Mouse (Mus musculus): ENCODE data around the gene Ciao2a. TPM values are rescaled to one million over a fixed set of nuclear protein-coding genes. Genes with fewer than 3 reads are reported as not detected.

Gene Ciao2a
- polyA plus RNA-seq, 2 experiments from 2014 or later, result 180 to 193 TPM

DNA sequence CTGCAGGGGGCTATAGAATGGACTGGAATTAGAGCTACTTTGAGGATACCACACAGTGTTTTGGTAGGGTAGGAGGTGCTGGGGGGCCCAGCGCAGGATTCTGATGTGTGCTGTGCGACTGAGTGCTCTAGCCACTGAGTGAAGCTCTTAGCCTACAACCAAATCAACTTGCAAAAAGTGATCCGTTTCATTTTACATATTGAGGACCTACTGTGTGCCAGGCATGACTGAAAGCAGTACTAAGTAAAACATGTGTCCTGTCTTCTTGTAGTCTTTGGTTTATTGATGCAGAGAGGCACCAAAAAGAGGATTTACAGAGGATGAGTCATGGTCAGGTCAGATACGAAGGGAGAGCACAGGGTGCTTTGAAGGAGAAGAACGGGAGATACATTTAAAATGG, 40.8 kb downstream of the Ciao2a start:
- ATAC-seq, result no peak

DNA sequence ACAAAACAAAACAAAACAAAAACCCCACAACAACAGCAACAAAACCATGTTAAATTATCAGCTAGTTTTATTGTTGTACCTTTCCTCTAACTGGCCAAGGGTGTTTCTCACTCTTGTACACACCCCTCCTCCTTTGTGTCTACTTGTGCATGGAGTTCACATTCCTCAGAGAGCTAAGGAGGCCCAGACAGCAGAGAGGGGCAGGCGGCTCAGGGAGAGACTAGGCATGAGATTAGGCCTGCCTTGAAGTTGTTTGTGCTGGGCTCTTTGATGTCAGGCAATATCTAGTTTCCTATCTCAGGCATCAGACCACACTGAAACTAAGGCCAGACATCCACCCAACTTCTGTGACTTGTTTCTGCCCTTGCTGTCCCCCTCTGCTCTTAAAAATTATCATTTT, 41.8 kb downstream of the Ciao2a start:
- no peak for ATAC-seq

DNA sequence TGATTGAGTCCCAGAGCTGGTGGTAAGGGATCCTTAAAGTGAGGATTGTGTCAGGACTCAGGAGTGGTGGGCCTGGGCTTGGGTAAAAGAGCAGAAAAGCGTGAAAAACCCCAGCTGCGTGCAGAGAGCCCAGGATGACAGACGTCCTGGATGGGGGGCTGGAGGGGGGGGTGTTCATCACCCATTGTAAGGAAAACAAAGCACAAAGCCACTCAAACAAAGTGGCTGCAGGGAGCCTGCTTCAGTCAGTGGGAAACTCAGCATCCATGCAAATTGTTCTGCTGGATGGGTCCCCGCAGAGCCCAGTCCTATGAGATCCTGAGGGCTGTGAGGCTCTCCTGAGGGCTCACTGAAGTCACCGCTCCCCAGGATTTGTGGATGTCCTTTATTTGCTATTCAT, 44.1 kb downstream of the Ciao2a start:
- no peak for ATAC-seq

DNA sequence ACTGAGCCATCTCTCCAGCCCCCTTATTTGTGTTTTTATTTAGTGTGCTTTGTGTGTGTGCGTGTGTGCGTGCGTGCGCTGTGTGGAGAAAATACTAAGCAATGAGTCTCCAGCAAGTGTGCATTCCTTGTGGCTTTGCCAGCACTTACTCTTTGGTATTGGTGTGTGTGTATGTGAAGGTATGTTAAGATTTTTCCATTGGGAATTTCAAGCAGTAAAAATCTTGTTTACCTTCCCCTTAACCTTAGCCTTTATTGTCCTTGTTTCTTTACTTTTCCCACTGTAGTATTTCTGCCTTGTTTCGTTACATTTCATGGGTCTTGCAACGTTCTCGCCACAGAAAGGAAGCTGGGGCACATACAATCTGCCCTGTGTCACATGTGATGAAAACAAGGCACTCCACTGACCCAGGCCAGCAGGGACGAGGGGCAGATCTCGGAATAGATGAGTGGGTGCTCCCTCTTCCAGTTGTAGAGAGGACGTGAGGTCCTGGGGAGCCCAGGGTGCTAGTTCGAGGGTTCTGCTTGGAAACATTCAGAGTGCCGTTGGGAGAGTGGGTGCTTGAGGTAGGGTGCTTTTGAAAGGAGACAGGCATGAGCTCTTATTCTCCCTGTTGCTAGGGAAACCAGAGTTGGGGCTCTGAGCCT, 45.0 kb downstream of the Ciao2a start:
- ATAC-seq, result no peak

DNA sequence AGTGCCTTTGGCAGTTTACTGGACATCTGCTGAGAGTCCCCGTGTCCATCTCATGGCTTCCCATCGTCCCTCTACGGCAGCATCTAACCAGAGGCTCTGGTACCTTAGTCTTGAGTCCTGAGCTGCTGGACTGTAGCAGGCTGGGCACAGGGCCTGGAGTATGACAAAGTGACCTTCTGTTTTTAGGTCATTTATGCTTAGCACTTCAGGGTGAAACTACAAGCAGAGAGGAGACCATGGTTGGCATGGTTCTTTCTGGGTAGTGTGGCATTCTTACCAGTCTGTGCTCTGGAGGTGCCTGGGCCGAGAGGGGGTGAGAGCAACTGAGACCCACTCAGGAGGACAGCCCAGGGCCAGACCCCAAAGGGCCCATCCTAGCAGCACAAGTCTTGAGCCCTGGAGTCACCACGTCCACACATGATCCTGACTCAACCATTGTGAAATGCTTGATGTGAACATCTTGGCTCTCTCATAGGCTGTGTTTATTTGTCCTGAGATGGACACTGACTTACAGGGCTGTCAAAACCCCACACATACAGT, 47.0 kb downstream of the Ciao2a start:
- no peak for ATAC-seq

DNA sequence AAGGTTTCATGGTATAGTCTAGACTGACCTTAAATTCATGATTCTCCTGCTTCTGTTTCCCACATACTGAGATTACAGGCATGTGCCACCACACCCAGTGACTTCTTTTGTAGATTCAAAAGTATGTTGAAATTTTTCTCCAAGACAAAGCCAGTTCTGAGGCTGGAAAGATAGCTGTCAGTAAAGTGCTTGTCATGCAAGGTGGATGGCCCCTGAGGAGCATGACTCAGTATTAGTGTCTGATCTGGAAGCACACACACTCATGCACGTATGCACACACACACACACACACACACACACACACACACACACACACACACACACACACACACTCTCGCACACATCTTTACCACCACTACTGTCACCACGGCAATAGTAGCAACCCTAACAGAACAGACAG, 48.6 kb downstream of the Ciao2a start:
- no peak for ATAC-seq

DNA sequence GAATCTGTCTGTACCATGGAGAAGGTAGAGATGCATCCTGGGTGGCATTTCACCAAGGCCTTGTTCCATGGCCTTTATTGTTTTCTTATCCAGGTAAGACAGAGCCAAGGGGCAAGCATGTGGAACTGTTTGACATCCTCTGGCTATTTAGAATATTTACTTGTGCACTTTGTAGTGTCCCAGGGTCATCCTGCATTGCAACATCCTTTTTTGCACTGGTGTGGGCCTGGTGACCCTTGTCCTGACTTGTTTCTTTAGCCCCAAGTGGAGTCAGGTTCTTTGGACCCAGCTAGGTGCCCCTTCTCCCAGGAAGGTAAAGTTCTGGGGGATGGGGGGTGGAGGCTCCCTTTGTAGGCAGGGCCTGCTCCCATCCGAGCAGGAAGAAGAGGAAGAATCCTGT, 51.6 kb downstream of the Ciao2a start:
- no peak for ATAC-seq

DNA sequence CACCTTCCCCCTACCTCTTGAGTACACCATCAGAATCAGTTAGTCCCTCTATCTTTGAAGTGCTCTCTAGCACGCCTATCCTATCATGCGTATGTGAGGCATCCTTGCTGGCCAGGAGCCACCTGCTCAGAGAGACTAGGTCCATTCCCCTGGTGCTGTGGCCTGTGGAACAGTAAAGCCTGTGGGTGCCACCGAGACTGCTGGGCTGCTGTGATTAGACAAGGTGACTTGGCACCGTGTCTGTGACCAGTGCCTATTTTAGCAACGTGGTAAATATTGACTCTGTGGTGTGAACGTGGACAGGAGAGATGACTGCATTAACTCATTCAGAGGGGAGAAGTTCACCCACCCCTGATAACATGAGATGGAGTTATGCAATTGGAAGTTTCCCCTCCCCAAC, 53.4 kb downstream of the Ciao2a start:
- no peak for ATAC-seq

DNA sequence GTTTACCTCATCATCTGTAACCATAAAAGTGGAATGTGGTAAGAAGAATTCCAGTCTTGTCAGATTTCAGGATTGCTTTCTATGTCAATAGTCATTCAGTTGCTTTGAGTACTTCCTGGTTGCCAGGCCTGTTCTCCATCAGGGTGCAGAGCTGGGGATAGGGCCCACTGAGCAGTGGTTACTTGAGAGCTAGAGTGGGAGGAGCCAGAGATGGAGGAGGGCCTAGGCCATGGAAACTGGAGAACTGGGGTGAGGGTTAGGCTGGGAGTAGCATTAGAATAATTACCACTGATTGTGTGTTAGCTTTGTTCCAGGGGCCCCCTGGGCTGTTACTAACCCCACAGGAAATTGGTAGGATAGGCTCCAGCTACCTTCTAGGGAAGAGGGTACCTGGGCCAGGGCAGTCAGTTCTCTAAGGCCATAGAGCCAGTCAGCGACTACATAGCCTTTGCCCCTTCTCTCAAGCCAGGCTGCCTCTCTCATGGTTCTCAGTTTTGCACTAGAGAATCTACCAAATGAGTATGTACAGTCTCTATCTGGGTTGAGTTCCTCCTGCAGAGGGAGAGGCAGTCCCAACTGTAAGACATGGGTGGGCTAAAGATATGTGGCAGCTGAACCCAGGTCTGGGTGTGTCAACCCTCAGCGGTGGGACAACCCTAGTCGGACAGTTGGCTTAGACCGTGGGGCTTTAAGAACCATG, 54.9 kb downstream of the Ciao2a start:
- no peak for ATAC-seq

DNA sequence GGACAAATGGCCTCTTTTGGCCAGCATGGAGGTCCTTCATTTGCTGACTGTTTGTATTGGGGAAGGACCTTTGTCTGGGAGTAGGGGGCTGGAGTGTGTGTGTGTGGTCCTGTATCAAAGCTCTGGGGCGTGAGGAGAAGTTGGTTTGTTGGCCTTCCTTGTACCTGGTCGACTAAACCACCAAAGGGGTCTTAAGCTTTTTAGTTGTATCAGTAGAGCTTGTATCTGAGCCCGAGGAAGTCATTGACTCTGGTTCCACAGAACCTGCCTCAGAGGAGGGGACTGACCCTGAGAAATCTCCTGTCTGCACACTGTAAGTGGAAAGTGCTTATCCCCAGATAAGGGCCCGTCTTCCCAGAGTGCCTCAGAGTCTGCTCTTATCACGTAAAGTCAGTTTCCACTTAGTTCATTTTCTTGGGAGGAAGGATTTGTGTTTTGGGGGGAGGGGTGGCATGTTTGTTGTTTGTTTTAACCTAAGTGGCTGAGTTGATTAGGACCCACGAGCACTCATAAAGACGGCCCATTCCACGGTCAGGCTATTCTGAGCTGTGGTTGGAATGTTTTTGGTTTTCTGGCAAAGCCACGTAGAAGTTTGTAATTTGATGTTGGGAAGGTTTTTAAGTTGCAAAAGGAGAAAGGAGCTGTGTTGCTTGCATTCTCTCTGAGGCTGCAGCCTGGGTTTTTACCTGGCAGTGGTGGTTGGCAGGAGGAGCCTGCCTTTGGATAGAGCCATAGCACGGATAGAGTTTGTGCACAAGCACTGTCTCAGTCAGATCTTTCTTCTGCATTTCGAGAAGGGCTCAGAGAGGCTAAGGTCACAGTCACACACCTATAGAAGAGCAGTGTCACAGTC, 55.6 kb downstream of the Ciao2a start:
- no peak for ATAC-seq

DNA sequence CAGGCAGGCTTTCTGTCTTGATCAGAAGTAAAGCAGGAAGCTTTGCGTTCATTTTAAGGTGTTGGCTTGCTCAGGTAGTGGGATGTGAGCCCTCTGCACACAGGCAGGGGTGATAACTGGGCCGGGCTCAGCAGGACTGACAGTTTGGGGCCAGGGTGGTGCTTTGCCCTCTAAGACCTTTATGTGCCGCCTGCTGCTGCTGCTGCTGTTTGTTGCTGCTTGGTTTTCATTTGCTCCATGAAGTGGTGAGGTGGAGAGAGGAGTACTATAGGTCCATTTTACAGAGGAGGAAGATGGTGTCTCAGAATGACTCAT, 56.2 kb downstream of the Ciao2a start:
- no peak for ATAC-seq

DNA sequence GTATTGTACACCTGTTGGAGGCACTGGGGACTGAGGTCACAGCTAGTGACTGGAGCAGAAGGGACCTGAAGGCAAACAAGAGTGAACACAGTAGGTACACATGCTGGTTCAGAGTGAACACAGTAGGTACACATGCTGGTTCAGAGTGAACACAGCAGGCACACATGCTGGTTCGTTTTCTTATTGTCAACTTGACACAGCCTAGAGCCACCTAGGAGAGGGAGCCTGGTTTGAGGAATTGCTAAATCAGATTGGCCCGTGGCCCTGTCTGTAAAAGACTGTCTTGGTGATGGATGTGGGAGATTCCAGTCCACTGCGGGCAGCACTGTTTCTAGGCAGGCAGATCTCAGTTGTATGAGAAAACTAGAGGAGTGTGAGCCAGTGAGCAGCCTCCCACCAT, 56.6 kb downstream of the Ciao2a start:
- ATAC-seq, result no peak

DNA sequence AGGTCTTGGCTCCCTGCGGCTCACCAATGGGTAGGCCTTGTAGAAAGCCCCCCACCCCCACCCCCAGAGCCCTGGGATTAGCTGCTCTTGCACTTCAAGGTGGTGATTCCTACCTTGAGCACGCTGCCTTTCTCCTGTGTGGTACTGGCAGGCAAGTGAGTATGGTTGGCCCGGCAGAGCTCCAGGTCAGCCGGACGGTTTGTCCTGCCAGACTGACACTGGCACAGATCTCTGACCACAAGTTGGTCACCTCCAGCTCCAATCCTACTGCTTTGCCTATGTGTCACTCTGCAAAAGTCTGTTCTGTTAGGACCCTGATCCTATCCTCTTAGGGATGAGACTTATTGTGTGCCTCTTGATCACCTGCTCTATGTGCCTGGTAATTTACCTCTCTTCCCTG, 58.2 kb downstream of the Ciao2a start:
- no peak for ATAC-seq

DNA sequence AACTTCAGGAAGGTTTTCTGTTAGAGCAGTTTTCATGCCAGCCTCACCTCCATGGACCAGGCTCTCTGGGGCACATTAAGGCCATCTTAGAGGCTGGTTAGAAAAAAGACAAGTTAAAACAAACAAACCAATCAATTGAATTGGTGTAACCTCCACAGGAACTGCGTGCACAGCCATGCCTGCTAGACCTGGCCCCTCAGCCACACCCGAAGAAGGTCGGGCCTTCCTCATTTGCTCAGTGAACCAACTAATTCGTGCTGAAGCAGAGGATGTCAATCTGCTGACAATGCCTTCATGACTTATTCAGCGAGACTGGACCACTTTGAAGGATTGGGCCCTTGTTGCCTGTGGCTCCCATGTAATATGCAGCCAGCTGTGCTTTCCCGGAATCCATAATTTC, 60.0 kb downstream of the Ciao2a start:
- ATAC-seq, result no peak

Other genes starting within 250 kb of the Ciao2a start
- 10 to 100 TPM; 52.7 to 80.6 TPM for gene Pclaf, start 236.4 kb upstream of the Ciao2a start, polyA plus RNA-seq (2017; shearing (Covaris generic))
- gene Trip4, start 217.8 kb upstream of the Ciao2a start, polyA plus RNA-seq (2017; shearing (Covaris generic)), result 10 to 100 TPM; 36.1 to 38.1 TPM
- gene Csnk1g1, start 217.7 kb upstream of the Ciao2a start, polyA plus RNA-seq (2017; shearing (Covaris generic)), result 10 to 100 TPM; 40.6 to 53.7 TPM
- gene Ppib, start 66.4 kb upstream of the Ciao2a start, polyA plus RNA-seq (2017; shearing (Covaris generic)), result 100 to 1,000 TPM; 542 to 636 TPM
- 1 to 10 TPM in 1 of 2 experiments, under 1 TPM in 1; 0.79 to 2.5 TPM for gene Snx22, start 56.9 kb upstream of the Ciao2a start, polyA plus RNA-seq (2017; shearing (Covaris generic))
- gene Snx1, start within 50 bp of the Ciao2a start, polyA plus RNA-seq (2017; shearing (Covaris generic)), result 10 to 100 TPM; 71.4 to 82.3 TPM
- 1 to 10 TPM in 1 of 2 experiments, under 1 TPM in 1; 0.82 to 2.6 TPM for gene Dapk2, start 31.6 kb downstream of the Ciao2a start, polyA plus RNA-seq (2017; shearing (Covaris generic))
- gene Herc1, start 223.8 kb downstream of the Ciao2a start, polyA plus RNA-seq (2017; shearing (Covaris generic)), result 10 to 100 TPM; 31.4 to 31.8 TPM